Mouse (Mus musculus) midbrain, embryonic 14.5 days (tissue): ENCODE measurements at regions not wholly inside any gene's neighbourhood (a gene's known extent, or its start where the extent isn't known, plus 50 kb on each side); places are given as distances from the start of the nearest gene placed in this dataset.
A peak's percentile ranks its signal among the peaks of the same experiment; 100 is the strongest.

Source experiments
- ATAC-seq: fragments of 200-750 bp; cut with Nextera tagmentation; 2 replicates; pipeline ENCODE4 v1.8.0; 2017; ENCODE audit warnings: moderate number of reproducible peaks, moderate library complexity; ENCODE audit not compliant: low FRiP score, low TSS enrichment
- DNase-seq: peaks from one replicate; pipeline ENCODE4 v3.0.0-alpha.2; 2015
- H3K27ac ChIP-seq: fragments of 300-500 bp; sonication (generic); replicated peaks from 2 replicates; pipeline ENCODE4 v1.5.1; 2014; ENCODE audit warnings: mild to moderate bottlenecking, low read depth, low read length, moderate library complexity
- H3K27me3 ChIP-seq: fragments of 300-500 bp; sonication (generic); 2 replicates; pipeline ENCODE4 v1.6.1; 2014; ENCODE audit warnings: low read length, control low read depth, mixed read lengths; ENCODE audit not compliant: control insufficient read depth, insufficient read depth
- H3K36me3 ChIP-seq: fragments of 300-500 bp; sonication (generic); 2 replicates; pipeline ENCODE4 v1.6.1; 2014; ENCODE audit warnings: low read length, control low read depth; ENCODE audit not compliant: control insufficient read depth, insufficient read depth
- H3K4me1 ChIP-seq: fragments of 300-500 bp; sonication (generic); 2 replicates; pipeline ENCODE4 v1.6.1; 2014; ENCODE audit warnings: mild to moderate bottlenecking, antibody characterized with exemption, low read length, control low read depth; ENCODE audit not compliant: control insufficient read depth, insufficient read depth
- H3K4me2 ChIP-seq: fragments of 300-500 bp; sonication (generic); 2 replicates; pipeline ENCODE4 v1.6.1; 2014; ENCODE audit warnings: mild to moderate bottlenecking, low read length, moderate library complexity
- H3K4me3 ChIP-seq: fragments of 300-500 bp; sonication (generic); replicated peaks from 2 replicates; pipeline ENCODE4 v1.5.1; 2014; ENCODE audit warnings: low read depth, low read length
- H3K9ac ChIP-seq: fragments of 300-500 bp; sonication (generic); replicated peaks from 2 replicates; pipeline ENCODE4 v1.6.1; 2014; ENCODE audit warnings: mild to moderate bottlenecking, low read length, moderate library complexity
- H3K9me3 ChIP-seq: fragments of 300-500 bp; sonication (generic); 2 replicates; pipeline ENCODE4 v1.6.1; 2016; ENCODE audit warnings: low read length, control low read depth, mixed read lengths; ENCODE audit not compliant: control insufficient read depth
- WGBS: fragments of 180-500 bp; shearing (Covaris S2); extraction: QIAGEN DNeasy Blood & Tissue Kit; methylation state at CpG from one replicate; pipeline ENCODE4 v1.1.7; 2014; 5-methylcytosine and 5-hydroxymethylcytosine counted together

GRCm38 (mm10) chr1:106483008-106483407 lies 231.1 kb downstream of the Bcl2 start:
- no peaks in the 10 kb centered on the region for H3K36me3 ChIP-seq
- H3K9me3 ChIP-seq, result no peaks in the 10 kb centered on the region
- no peak for DNase-seq
- no peak overlapping the region for H3K4me2 ChIP-seq
- H3K4me1 ChIP-seq, result no peaks in the 10 kb centered on the region
- WGBS, result 74% methylated on average over 3 of the region's 3 CpGs
- no peak overlapping the region for H3K9ac ChIP-seq
- no peak overlapping the region for H3K4me3 ChIP-seq
- H3K27me3 ChIP-seq, result no peaks in the 10 kb centered on the region
- no peak for ATAC-seq
- H3K27ac ChIP-seq, result no peak overlapping the region

- DNase-seq (no peak), ATAC-seq (no peak)
- no peak overlapping the region for H3K4me2 ChIP-seq
- 71% methylated on average over 7 of the region's 7 CpGs for WGBS
- H3K9me3 ChIP-seq, result no peaks in the 10 kb centered on the region
- H3K27me3 ChIP-seq, result no peaks in the 10 kb centered on the region
- no peaks in the 10 kb centered on the region for H3K36me3 ChIP-seq
- no peak overlapping the region for H3K9ac ChIP-seq
- H3K4me3 ChIP-seq, result no peak overlapping the region
- H3K27ac ChIP-seq, result no peak overlapping the region
- no peaks in the 10 kb centered on the region for H3K4me1 ChIP-seq
Measured at GRCm38 (mm10) chr1:106477670-106478355, 236.3 kb downstream of the Bcl2 start.

GRCm38 (mm10) chr1:106468021-106468420 lies 246.1 kb downstream of the Bcl2 start:
- H3K27me3 ChIP-seq, result no peaks in the 10 kb centered on the region
- no peaks in the 10 kb centered on the region for H3K36me3 ChIP-seq
- WGBS, result 90% methylated on average over 9 of the region's 9 CpGs
- no peak overlapping the region for H3K4me3 ChIP-seq
- no peak overlapping the region for H3K27ac ChIP-seq
- no peaks in the 10 kb centered on the region for H3K4me1 ChIP-seq
- H3K9me3 ChIP-seq, result no peaks in the 10 kb centered on the region
- H3K9ac ChIP-seq, result no peak overlapping the region
- no peak for DNase-seq
- H3K4me2 ChIP-seq, result no peak overlapping the region
- no peak for ATAC-seq

DNA sequence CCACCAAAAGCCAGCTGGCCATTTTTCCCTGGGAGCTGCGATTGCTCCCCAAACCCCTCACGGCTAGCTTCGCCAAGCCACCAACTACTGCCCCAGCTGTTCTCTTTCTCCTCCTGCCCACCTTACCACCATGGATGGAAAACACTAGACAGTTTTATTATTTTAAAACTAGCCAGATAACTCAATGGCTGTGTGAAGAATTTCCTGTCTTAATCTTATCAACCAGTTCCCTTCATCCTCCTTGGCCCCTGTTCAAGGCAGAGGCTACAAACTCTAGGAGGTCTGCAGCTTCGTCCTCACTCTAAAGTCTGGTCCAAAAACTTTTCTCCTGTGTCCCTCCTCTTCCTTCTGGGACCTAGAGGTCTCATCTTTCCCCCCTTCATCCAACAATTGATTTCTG lies 247.4 kb downstream of the Bcl2 start:
- 85% methylated on average over 4 of the region's 4 CpGs for WGBS
- Histone ChIP-seq H3K27me3 (no peaks in the 10 kb centered on the region), H3K36me3 (no peaks in the 10 kb centered on the region), H3K9me3 (no peaks in the 10 kb centered on the region), H3K4me2 (no peak overlapping the region), H3K4me1 (no peaks in the 10 kb centered on the region), H3K9ac (no peak overlapping the region), H3K4me3 (no peak overlapping the region), H3K27ac (no peak overlapping the region)
- ATAC-seq, result no peak
- no peak for DNase-seq

GRCm38 (mm10) chr1:106465977-106466302 lies 248.1 kb downstream of the Bcl2 start:
- no peak overlapping the region for H3K9ac ChIP-seq
- H3K9me3 ChIP-seq, result no peaks in the 10 kb centered on the region
- no peaks in the 10 kb centered on the region for H3K36me3 ChIP-seq
- H3K4me1 ChIP-seq, result no peaks in the 10 kb centered on the region
- peak; percentile 13 for DNase-seq
- no peak overlapping the region for H3K4me3 ChIP-seq
- H3K27ac ChIP-seq, result no peak overlapping the region
- WGBS, result 37% methylated on average over 8 of the region's 8 CpGs
- no peak overlapping the region for H3K4me2 ChIP-seq
- peak; percentile 48; the same call in 1 of the 2 replicates for ATAC-seq
- no peaks in the 10 kb centered on the region for H3K27me3 ChIP-seq

DNA sequence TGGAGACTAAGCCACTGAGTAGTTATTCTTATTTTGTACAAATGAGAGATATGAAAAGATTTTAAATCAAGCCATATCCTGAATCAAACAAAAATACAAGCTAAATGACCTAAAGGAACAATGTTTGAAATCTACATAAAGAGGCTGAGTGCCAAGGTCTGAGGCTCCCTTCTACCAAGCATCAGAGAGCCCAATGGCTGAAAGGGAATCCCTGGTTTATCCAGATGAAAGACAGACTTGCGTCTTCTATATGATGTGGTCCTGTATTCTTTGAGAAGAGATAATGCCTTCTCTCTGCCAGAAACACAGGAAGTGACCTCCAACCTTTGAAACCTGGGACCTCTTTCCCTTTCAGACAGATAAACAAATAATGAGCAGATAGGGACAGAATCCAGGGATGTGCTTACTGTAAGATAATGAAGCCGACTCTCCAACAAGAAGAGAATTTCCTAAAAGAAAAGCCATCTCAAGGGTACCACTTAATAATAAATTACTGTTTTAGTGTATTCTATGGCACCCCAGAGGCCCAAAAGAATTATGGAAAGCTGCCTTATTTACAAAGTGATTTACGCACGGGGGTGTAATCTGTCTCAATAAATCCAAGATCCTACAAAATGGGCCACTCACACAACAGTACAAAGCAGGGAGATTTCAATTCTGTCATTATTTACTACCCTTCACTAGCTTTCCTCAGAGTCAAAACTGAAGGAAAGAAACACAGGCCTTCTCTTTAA lies 248.7 kb downstream of the Bcl2 start:
- no peak overlapping the region for H3K27ac ChIP-seq
- H3K27me3 ChIP-seq, result no peaks in the 10 kb centered on the region
- no peaks in the 10 kb centered on the region for H3K4me1 ChIP-seq
- DNase-seq, result peak; percentile 10
- H3K9ac ChIP-seq, result no peak overlapping the region
- H3K4me3 ChIP-seq, result no peak overlapping the region
- WGBS, result 45% methylated on average over 4 of the region's 4 CpGs
- no peaks in the 10 kb centered on the region for H3K9me3 ChIP-seq
- H3K4me2 ChIP-seq, result no peak overlapping the region
- H3K36me3 ChIP-seq, result no peaks in the 10 kb centered on the region
- ATAC-seq, result no peak

GRCm38 (mm10) chr1:106464726-106465125 lies 249.3 kb downstream of the Bcl2 start:
- peak; percentile 14 for DNase-seq
- no peaks in the 10 kb centered on the region for H3K9me3 ChIP-seq
- 11% methylated on average over 2 of the region's 2 CpGs for WGBS
- ATAC-seq, result no peak
- H3K9ac ChIP-seq, result no peak overlapping the region
- H3K36me3 ChIP-seq, result no peaks in the 10 kb centered on the region
- no peak overlapping the region for H3K4me3 ChIP-seq
- no peak overlapping the region for H3K27ac ChIP-seq
- no peak overlapping the region for H3K4me2 ChIP-seq
- H3K27me3 ChIP-seq, result no peaks in the 10 kb centered on the region
- no peaks in the 10 kb centered on the region for H3K4me1 ChIP-seq

DNA sequence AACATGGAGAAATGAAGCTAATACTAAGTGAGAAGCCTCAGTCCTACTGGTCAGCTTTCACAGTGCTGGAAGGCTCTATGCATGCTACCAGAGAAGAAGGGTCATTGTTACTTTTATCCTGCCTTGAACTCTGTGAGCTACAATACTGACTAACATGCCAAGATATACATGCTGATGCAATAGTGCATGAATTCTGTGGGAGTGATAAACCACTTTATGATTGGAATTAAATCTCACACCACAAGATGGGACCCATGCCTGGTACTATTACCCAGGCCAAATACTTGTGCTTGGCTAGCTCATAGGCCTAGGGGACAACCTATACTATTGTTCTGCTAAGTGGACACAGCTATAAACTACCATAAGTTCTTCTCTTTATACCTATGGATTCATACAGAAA lies 251.5 kb downstream of the Bcl2 start:
- H3K4me3 ChIP-seq, result no peak overlapping the region
- no peak overlapping the region for H3K9ac ChIP-seq
- ATAC-seq (no peak), DNase-seq (no peak)
- H3K27ac ChIP-seq, result no peak overlapping the region
- H3K4me1 ChIP-seq, result no peaks in the 10 kb centered on the region
- H3K27me3 ChIP-seq, result no peaks in the 10 kb centered on the region
- no peak overlapping the region for H3K4me2 ChIP-seq
- H3K9me3 ChIP-seq, result no peaks in the 10 kb centered on the region
- H3K36me3 ChIP-seq, result no peaks in the 10 kb centered on the region

GRCm38 (mm10) chr1:106462112-106462511 lies 252.0 kb downstream of the Bcl2 start:
- Histone ChIP-seq H3K9me3 (no peaks in the 10 kb centered on the region), H3K36me3 (no peaks in the 10 kb centered on the region), H3K4me1 (no peaks in the 10 kb centered on the region), H3K4me2 (no peak overlapping the region), H3K4me3 (no peak overlapping the region), H3K27ac (no peak overlapping the region), H3K9ac (no peak overlapping the region), H3K27me3 (no peaks in the 10 kb centered on the region)
- ATAC-seq (no peak), DNase-seq (no peak)
- WGBS, result 91% methylated on average over 1 of the region's 1 CpGs
